Mouse (Mus musculus) embryo, embryonic 10.5 days (tissue): Measurements from ENCODE around the gene Fubp3.

Experiments used
- DNase-seq: peaks from one replicate; pipeline ENCODE4 v3.0.0-alpha.2; 2015; ENCODE audit warnings: low spot score

Gene Fubp3

DNA sequence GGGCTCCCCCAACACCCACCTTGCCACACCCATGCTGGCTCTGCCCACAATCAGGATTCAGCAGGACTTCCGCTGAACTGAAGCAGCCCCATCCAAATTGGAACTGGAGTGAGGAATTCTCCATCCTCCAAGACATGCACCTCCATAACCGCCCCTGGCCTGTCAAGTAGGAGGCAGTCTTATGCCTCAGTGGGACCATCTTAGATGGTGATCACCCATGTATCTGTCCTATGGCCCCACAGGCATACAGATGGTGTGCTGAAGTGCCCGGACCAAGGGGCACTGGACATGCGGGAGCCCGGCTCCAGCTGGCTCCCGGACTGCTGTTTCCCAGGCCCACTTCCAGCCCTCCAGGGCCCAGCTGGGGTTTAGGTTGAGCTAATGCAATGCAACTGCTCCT lies 46.8 kb downstream of the Fubp3 start:
- no peak for DNase-seq

DNA sequence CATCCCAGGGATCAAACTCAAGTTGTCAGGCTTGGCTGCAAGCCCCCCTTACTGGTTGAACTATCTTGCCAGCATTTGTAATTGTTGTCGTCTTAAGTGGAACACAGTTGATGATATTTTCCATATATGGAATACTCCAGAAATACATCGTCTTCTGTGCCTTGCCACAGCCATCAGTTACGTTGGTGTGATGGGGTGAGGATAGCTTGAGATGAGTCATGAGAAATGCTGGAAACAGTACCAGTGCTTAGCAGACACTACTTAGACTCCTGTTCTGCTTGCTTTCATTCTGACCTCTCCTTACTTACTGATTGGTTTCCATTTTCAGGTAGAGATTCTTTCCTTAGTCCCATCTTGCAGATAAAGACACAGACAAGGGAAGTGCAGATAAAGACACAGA lies 61.1 kb downstream of the Fubp3 start:
- DNase-seq = no peak

DNA sequence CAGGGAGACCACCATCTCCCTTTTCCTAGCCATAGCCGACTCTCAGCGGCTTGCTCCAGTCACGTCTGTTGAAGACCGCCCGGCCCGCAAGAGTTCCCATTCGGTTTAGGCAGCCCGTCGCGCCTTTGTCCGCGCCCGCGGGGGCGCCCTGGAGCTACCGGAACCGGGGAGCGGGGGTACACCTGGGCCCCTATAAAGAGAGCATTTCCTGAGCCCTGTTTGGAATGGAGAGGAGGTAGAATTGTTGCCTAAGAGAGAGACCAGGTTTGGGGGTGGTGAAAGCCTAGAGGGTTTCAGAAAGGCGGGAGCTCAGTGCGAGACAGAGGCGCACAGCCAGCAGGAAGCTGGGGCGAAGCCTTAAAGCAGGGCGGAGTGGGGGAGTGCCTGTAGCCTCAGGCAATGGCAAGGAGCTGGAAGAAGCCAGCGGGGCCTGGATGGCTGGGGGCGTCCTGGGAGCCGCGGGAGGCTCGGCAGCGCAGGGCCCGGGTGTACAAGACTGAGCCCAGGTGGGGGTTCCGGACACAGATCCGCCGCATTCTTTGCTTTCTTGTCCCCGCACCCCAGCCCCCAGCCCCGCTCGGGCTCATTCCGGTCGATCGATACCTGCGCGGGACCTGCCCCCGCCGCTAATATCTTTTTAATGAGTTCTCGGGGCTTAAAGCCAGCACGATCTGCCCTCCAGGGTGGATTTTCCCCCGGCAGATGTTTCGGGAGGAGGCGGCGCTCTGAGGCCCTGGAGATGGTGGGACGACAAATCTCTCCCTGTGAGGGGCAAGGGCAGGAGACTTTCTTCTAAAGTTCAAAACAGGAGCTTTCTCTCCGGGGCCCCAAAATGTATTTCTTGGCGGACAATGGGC lies 63.1 kb downstream of the Fubp3 start:
- DNase-seq = peak; percentile 42

DNA sequence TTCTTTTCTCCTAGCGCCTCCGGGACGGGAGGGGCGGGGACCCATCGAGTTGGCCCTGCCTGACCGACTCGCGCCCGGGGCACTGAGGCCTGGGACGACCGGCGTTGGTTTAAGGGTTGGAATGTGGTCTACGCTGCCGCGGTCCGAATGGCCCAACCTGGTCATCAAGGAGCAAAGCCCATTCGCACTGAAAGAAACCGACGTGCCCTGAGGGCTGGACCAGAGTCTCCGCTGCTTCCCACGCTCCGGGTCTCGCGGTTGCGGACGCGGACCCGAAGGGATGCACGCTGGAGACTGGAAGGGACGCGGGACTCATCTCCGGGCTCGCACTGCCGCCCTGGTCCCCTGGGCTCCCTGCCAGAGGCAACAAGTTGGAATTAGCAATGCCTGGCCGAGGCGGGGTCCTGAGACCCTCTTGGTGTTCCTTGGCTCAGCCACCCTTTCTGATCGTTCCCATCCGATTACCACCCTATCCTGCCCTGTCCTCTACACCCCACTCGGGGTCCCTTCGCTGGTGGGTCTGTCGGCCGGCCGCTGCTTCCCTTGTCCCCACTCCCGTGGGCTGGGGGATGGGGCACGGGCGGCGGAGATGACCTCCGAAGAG lies 63.8 kb downstream of the Fubp3 start:
- peak; percentile 68 for DNase-seq

DNA sequence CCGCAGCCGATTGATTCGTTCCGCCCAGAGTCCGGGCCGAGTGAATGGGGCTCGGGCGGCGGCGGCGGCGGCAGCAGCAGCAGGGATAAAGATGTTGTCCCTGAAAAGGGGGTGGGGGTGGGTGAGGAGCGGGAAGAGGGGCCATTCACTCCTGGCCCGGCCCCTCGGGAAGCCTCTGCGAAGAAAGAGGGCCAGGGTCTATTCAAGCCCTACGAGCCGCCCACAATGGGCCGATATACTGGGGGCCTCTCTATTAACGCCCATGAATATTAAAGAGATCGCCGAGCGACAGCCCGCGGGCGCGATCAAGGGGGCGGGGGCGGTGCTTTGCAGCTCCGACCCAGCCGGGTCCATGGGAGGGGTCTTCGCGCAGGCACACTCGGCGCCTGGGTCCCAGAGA lies 64.3 kb downstream of the Fubp3 start:
- DNase-seq = peak; percentile 86

DNA sequence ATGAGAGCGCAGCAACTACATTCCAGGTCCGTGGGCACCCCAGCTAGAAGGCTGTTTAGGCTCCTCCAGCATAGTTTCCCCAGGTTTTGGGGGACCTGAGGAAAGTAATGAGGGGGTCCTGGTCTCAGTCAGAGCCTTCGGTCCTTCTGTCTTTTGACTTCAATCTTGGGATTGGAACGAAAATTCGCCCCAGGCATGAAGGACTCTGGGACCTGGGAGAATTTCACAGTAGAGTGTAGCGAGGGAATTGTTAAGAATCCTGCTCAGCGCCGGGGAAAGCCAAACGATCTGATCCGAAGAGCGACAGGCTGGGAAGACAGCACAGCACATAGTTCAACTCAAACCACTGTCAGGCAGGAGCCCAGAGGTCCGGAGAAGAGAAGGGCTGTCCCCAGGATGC lies 64.9 kb downstream of the Fubp3 start:
- peak; percentile 54 for DNase-seq

DNA sequence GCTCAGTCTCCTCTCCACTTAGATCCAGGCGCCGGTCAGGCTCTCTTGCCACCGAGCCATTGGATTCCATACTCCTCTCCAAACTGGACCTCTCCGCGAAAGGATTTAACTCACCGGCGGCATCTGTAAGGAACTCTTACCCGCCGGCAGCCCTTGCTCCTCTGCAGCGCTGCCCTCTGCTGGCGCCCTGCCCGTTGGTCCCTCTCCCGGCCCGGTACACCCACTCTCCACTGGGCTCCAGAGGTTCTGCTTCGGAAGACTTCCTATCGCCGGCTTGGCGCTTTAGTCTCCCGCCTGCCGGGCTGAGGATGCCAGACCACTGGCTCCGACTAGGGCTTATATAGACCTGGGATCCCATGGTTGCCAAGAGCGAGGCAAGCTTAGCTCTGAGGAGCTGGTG lies 65.4 kb downstream of the Fubp3 start:
- peak; percentile 69 for DNase-seq

DNA sequence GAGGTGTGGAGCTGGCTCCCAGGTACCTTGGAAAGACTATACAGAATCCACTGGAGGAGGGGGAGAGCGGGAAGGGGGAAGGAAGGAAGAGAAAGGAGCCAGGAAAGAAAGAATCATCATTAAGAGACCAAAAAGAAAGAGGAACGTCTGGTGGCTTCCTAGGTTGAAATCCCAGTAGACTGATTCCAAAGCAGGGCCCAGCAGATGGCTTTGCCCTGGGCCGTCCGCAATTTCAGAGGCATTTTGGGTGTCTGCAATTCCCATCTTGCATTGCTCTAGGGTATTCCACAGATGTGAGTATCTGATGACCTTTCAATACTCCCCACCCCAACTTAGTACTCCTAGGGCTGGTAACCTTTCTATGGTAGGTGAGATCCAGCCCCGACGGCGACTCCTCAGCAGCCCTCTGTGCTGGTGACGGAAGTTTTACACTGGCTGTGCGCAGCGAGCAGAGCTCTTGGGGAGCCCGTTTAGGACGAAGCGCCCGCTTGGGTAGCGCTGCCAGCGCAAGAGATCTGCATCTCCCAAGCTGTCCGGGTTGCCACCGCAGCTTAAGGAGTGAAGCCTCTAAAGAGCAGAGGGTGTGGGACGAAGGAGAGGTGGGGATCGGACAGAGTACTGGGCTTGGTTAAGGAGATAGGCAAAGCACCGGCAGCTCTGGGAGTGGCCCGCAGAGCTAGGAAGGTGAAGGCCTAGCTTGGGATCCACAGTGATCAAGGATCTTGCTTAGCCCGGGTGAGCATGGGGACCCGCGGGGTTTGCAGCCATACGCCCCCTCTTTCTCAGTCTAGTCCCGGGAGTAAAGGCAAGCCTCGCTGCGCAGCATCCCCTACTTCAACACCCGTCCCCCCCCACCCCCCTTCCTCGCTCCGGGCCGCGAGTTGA lies 66.4 kb downstream of the Fubp3 start:
- DNase-seq = peak; percentile 29

DNA sequence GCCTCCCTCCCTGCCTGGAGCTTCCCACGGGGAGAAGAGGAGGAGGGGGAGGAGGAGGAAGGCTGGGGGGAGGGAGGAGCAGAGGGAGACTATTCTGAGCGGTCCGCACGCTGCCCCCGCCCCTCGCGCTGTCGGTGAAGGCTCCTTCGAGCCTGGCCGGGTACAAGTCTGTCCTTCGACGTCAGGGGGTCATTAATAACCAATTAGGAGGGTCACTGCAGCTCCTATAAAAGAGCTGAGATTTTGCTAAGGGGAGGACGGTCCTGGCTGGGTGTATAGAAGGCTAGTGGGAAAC lies 67.0 kb downstream of the Fubp3 start:
- peak; percentile 53 for DNase-seq

DNA sequence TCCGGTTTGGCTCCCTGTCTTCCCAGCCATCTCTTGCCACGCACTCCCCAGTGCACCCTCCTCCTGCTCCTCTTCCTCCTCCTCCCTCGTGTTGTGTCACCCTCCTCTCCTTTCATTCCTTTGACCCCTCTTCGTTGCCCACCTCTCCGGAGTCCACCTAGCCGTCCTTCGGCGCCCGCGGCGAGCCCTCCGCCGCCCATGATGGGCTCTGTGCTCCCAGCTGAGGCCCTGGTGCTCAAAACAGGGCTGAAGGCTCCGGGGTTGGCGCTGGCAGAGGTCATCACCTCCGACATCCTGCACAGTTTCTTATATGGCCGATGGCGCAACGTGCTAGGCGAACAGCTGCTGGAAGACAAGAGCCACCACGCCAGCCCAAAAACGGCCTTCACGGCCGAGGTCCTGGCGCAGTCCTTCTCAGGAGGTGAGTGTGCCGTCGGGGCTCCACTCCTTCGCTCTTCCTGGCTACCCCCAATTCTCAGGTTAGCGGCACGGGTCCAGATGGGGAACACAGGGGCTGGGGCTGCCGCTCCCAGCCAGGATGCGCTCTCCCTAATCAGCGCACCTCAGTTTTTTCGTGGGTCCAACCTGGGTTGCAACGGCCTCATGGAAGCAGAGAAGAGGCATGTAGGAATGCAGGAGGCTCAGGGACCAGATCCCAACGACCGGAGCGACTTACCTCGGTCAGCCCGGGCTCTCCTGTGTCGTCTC lies 67.6 kb downstream of the Fubp3 start, which contains the start of gene Prdm12:
Gene Prdm12, plus strand, starts transcription at position 137 of the 708 bp plus-strand sequence.
- DNase-seq = peak; percentile 50

DNA sequence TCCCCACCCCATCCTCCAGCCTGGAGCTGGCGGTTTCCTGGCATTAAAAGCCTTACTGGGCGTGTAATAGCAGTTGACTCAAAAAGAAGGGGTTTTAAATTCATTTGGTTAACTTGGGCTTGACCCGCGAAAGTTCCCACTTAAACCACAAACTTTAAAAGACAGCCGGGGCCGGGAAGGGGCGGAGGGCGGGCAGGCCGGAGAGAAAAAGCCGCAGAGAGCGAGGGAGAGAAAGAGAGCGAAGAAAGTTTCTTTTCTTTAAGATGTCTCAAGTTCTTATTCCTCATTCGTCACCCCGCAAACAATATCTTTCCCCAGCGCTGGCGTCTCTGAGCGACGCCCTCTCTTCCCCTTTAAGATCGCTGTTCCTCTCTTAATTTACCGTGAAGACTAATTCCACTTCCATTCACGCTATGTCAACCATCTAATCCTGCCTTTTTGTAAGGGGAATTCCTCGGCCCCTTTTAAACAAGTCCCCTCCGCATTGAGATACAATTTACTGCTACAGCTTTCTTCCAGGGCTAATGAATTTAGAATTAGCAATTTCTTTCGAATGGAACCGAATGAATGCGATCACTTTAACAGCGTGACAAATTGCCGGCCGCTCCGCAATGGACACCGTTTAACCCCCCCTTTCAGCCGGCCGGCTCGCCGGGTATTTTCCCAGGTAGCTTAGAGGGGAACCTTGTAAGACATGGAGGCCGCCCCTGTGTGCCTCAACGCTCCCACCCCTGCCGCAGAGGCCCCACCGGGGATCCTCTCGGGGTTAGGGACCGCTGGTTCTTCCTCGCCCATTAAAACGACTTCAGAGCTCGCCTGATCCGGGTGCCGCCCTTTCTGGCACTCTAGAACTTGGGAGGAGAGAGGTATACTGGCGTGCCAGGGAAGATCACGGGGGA lies 68.4 kb downstream of the Fubp3 start:
- DNase-seq = peak; percentile 82

DNA sequence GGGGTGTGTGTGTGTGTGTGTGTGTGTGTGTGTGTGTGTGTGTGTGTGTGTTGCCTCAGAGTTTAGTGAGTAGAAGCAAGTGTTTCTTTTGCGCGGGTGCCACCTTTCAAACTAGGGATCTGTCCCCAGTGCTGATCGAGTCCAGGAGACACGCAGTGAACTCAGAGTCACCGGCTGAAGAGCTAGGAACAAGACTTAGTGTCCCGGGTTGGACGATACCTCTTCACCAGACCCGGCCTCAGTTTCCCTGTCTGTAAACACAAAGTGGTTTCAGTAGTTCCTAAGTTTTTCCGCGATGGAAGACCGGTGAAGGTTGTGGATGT lies 69.0 kb downstream of the Fubp3 start:
- no peak for DNase-seq

DNA sequence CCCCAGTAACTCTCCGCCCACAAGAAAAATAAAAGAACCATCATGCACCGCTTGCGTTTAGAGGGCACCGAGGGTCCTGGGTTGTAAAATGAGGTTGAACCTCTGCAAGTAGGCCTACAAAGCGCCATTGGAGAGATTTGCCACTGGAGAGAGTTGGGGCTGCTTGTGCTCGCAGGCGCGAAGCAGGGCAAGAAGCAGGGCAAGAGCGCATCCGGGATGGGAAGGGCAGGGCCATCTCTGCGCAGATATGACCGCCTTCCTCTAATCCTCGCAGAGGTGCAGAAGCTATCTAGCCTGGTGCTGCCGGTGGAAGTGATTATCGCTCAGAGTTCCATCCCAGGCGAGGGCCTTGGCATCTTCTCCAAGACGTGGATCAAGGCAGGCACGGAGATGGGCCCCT lies 69.5 kb downstream of the Fubp3 start:
- DNase-seq = no peak

DNA sequence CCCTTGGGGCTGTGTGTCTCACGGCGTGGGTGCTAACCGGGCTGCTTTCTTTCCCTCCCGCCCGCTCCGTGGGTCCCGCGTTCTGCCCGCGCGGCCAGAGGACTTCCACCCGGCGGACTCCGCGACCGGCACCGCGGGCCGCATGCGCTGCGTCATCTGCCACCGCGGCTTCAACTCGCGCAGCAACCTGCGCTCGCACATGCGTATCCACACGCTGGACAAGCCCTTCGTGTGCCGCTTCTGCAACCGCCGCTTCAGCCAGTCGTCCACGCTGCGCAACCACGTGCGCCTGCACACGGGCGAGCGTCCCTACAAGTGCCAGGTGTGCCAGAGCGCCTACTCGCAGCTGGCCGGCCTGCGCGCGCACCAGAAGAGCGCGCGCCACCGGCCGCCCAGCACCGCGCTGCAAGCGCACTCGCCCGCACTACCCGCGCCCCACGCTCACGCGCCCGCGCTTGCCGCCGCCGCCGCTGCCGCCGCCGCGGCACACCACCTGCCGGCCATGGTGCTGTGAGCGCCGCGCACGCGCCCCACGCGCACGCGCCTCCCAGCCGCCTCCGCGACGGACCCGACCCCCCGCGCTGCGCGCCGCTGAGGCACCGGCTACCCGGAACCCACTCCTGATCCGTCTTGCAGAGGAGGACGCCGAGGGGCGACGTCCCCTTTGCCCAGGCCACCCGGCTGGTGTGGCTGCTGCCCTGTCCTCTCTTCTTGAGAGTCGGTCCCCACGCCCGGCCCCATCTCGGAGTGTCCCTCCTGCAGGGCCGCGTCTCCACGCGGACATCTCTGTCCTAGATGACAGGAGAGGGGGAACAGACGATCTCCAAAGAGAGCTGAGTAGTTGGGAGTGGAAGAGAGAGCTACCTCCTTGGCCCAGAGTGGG lies 81.8 kb downstream of the Fubp3 start:
- DNase-seq = peak; percentile 39

DNA sequence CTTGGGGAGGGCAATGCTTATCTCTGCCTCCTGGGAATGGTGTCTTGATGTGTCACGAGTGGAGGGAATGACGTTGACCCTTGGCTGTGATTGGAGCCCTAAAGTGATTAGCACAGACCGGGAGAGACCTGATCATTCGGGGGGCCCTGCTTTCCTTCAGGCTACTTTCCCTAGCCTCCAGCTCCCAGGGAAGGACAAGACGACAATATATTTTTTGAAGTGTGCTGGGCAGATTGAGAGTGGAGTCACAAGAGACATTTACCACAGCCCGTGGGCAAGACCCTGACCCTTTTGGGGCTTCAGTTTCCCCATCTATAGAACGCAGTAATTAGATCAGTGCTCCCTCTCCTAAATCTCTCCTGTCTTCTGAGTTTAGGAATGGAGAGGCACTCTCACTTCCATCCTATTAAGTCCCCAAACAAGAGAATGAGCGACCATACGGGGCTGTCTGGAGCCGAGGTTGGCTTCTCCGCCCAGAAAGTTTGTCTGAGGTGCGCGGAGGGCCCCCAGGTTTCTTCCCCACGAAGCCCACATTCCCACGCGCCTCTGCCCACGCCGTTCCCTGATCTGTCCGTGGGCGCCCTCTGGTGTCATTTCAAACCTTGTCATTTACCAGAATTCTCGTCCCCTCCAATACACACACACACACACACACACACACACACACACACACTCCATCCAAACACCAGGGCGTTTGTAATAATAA lies 82.6 kb downstream of the Fubp3 start:
- DNase-seq = peak; percentile 60

DNA sequence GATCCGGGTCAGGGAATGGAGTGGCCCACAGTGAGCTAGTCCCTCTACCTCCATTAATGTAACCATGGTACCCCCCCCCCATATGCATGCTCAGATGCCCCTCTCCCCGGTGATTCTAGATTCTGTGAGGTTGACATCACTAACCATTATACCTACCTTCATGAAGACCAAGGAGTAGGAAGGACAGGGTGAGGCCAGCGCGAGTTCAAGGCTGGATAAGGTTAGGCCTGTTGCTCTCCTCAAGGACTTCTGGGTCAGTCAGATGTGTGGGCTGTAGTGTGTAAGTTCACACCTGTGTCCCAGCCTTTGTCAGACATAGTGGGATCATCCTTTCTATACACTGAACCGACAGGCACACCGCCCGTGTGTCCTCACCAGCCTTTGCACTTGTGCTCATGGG lies 83.9 kb downstream of the Fubp3 start:
- DNase-seq = no peak

DNA sequence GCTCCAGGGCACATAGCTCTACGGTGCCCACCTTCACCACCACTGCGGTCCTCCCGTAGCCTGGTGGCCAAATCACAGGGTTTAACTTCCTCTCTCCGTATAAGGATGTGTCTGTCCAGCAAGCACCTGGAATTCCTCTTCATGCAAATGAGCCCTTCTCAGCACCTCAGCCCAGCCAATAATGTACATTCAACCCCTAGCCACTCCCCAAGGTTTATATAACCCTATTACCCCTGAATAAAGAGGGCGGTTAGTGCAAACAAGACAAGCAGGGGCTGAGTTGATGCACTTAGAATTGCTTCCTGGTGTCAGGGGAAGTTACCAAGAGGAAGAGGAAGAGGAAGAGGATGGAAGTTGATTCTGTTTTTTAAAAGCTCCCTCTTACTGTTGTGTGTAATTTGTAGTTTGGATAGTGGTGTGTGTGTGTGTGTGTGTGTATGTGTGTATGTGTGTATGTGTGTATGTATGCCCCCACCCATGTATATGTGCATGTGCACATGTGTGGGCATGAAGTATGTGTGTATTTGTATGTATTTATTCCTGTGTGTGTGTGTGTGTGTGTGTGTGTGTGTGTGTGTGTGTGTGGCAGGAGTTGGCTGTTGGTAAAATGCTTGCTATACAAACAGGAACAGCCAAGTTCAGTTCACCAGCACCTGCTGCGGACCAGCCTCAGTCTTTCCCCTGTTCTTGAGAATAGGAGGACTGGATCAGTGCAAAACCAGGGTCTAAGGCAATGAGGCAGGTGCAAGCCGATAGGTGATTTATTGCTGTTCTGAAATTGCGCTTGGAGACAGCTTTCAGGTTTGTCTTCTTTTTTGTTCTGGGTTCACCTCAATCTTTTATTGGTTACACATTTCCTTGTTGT lies 90.7 kb downstream of the Fubp3 start:
- no peak for DNase-seq

DNA sequence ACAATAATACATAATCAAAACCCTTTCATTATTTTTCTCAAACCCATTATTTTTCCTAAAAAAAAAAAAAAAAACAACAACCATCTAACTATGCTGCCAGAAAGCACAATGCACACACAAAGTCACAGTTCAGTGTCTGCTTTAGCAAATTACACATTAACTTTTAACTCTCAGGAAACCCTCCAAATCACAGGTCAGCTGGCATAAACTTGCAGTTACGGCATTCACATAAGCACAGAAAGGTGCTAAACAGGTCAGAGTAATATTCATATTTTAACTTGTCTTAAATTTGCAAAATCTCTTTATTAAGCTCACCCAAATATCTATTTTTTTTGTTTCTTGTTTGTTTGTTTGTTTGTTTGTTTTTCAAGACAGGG lies 91.3 kb downstream of the Fubp3 start:
- DNase-seq = no peak
